Mouse (Mus musculus) layer of hippocampus, postnatal 25 days (tissue): ENCODE data around the gene Hrct1. TPM values are rescaled to one million over a fixed set of nuclear protein-coding genes. Genes with fewer than 3 reads are reported as not detected.

Source experiments
- DNase-seq, 2 experiments: peaks; one replicate each; pipeline ENCODE4 v3.0.0; 2022; ENCODE audit warnings: mixed read lengths in 2 of 2, low spot score in 1 of 2; ENCODE audit errors: extremely low spot score in 1 of 2
- total RNA-seq, 2 experiments: library from RNA; stranded (reverse); gene quantifications; 2 replicates each; pipeline ENCODE4 v1.2.3; 2021

Hrct1 gene
- total RNA-seq, result 1 to 10 TPM in 1 of 2 experiments, under 1 TPM in 1; 0.54 to 1.2 TPM

GRCm38 (mm10) chr4:43726995-43727394 is at the start of gene Hrct1:
TSS of gene Hrct1 (plus strand) at chr4:43727188.
- no peak for DNase-seq

GRCm38 (mm10) chr4:43678541-43678940 is 48.4 kb upstream of the Hrct1 start:
- no peak for DNase-seq

GRCm38 (mm10) chr4:43679416-43680043 is 47.5 kb upstream of the Hrct1 start:
- no peak for DNase-seq

GRCm38 (mm10) chr4:43690021-43690420 is 37.0 kb upstream of the Hrct1 start:
- DNase-seq, result no peak

GRCm38 (mm10) chr4:43691026-43691425 is 36.0 kb upstream of the Hrct1 start:
- no peak for DNase-seq

GRCm38 (mm10) chr4:43693806-43694241 is 33.2 kb upstream of the Hrct1 start:
- DNase-seq, result no peak

GRCm38 (mm10) chr4:43694439-43695248 is 32.3 kb upstream of the Hrct1 start:
- DNase-seq, result no peak

- DNase-seq, result no peak
These were observed 31.7 kb upstream of the Hrct1 start for GRCm38 (mm10) chr4:43695249-43695671.

GRCm38 (mm10) chr4:43696561-43696960 is 30.4 kb upstream of the Hrct1 start:
- DNase-seq, result no peak

GRCm38 (mm10) chr4:43700707-43701106 is 26.3 kb upstream of the Hrct1 start, which contains the start of gene Olfr70:
TSS of gene Olfr70 (minus strand) at chr4:43700807.
- no peak for DNase-seq

GRCm38 (mm10) chr4:43703439-43703838 is 23.5 kb upstream of the Hrct1 start:
- DNase-seq, result no peak

GRCm38 (mm10) chr4:43703851-43704250 is 23.1 kb upstream of the Hrct1 start:
- no peak for DNase-seq

GRCm38 (mm10) chr4:43705991-43706390 is 21.0 kb upstream of the Hrct1 start:
- no peak for DNase-seq

- no peak for DNase-seq
These were observed 17.1 kb upstream of the Hrct1 start, which contains the start of gene Olfr71 for GRCm38 (mm10) chr4:43709869-43710268. TSS of gene Olfr71 (minus strand) at chr4:43710255.

- peak; percentile 77 to 97 for DNase-seq
These were observed 15.2 kb upstream of the Hrct1 start for GRCm38 (mm10) chr4:43711821-43712220.

GRCm38 (mm10) chr4:43713652-43714219 is 13.3 kb upstream of the Hrct1 start:
- no peak for DNase-seq

GRCm38 (mm10) chr4:43720491-43721228 is 6.3 kb upstream of the Hrct1 start:
- DNase-seq, result no peak

GRCm38 (mm10) chr4:43722191-43722590 is 4.8 kb upstream of the Hrct1 start:
- no peak for DNase-seq

GRCm38 (mm10) chr4:43724764-43725163 is 2.2 kb upstream of the Hrct1 start:
- DNase-seq, result peak in 1 of 2 experiments; percentile 39

GRCm38 (mm10) chr4:43726228-43726993 is 577 bp upstream of the Hrct1 start:
- no peak for DNase-seq
